Mouse (Mus musculus) layer of hippocampus, postnatal 25 days (tissue): ENCODE results near the gene H6pd. TPM values are rescaled to one million over a fixed set of nuclear protein-coding genes. Genes with fewer than 3 reads are reported as not detected.

Experiments
- DNase-seq, 2 experiments: peaks; one replicate each; pipeline ENCODE4 v3.0.0; 2022; ENCODE audit warnings: mixed read lengths in 2 of 2, low spot score in 1 of 2; ENCODE audit errors: extremely low spot score in 1 of 2
- total RNA-seq, 2 experiments: library from RNA; stranded (reverse); gene quantifications; 2 replicates each; pipeline ENCODE4 v1.2.3; 2021

Gene H6pd
- total RNA-seq, 2 experiments from 2014 or later: 8.8 to 9.1 TPM

GRCm38 (mm10) chr4:150001221-150001860 is 7.5 kb downstream of the H6pd start:
- no peak for DNase-seq

- no peak for DNase-seq
These were observed 8.8 kb downstream of the H6pd start for GRCm38 (mm10) chr4:149999931-150000555.

GRCm38 (mm10) chr4:149999510-149999900 is 9.3 kb downstream of the H6pd start:
- no peak for DNase-seq

GRCm38 (mm10) chr4:149998786-149999509 is 9.9 kb downstream of the H6pd start:
- no peak for DNase-seq

- no peak for DNase-seq
These were observed 10.8 kb downstream of the H6pd start for GRCm38 (mm10) chr4:149997999-149998398.

- no peak for DNase-seq
These were observed 12.4 kb downstream of the H6pd start for GRCm38 (mm10) chr4:149996440-149996839.

- no peak for DNase-seq
These were observed 12.9 kb downstream of the H6pd start for GRCm38 (mm10) chr4:149995911-149996310.

- no peak for DNase-seq
These were observed 14.6 kb downstream of the H6pd start for GRCm38 (mm10) chr4:149994218-149994617.

- DNase-seq: no peak
These were observed 16.2 kb downstream of the H6pd start for GRCm38 (mm10) chr4:149992670-149993032.

- no peak for DNase-seq
These were observed 16.8 kb downstream of the H6pd start for GRCm38 (mm10) chr4:149991755-149992669.

GRCm38 (mm10) chr4:149990954-149991633 is 17.7 kb downstream of the H6pd start:
- DNase-seq: no peak

GRCm38 (mm10) chr4:149990212-149990953 is 18.4 kb downstream of the H6pd start:
- peak in 1 of 2 experiments; percentile 38 for DNase-seq

- peak; percentile 68 to 74 for DNase-seq
These were observed 19.8 kb downstream of the H6pd start for GRCm38 (mm10) chr4:149988931-149989556.

GRCm38 (mm10) chr4:149988301-149988700 is 20.5 kb downstream of the H6pd start:
- DNase-seq: no peak

- DNase-seq: no peak
These were observed 22.0 kb downstream of the H6pd start for GRCm38 (mm10) chr4:149986671-149987417.

GRCm38 (mm10) chr4:149983921-149984645 is 24.7 kb downstream of the H6pd start:
- DNase-seq: no peak

- no peak for DNase-seq
These were observed 26.7 kb downstream of the H6pd start for GRCm38 (mm10) chr4:149982154-149982553.
